Mouse (Mus musculus): ENCODE data around the gene Herpud1.

The Herpud1 gene

DNA sequence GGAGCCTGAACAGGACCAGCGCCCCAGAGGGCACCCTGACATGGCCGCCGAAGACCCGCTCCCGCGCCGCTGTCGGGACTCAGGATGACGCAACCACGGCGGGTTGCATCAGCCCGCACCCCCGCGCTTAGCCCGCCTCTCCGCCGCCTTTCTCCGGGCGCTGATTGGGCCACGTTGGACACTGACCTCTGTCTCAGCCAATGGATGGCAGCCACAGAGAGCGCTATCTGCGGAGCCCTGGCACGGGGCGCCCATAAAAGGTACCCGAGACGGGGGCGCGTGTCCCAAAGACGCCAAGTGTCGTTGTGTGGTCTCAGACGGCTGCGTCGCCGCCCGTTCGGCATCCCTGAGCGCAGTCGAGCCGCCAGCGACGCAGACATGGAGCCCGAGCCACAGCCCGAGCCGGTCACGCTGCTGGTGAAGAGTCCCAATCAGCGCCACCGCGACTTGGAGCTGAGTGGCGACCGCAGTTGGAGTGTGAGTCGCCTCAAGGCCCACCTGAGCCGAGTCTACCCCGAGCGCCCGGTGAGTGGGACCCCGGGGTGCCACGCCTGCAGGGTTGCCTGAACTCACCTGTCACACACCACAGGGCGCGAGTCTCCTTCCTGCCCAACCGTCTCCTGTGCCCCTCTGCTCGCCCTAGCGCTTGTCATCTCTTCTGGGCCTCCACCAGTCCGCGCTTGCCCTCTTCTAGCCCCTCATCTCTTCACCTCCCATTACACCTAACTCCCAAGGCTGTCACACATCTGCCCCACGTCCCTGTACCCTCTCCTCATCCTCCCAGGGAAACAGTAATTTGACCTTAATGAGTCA, at the start of gene Herpud1:
TSS of gene Herpud1 (plus strand) at position 225 of the 813 bp plus-strand sequence.
- peak; percentile 97 to 98 for DNase-seq (ENCODE audit: low spot score in 2 of 2)

DNA sequence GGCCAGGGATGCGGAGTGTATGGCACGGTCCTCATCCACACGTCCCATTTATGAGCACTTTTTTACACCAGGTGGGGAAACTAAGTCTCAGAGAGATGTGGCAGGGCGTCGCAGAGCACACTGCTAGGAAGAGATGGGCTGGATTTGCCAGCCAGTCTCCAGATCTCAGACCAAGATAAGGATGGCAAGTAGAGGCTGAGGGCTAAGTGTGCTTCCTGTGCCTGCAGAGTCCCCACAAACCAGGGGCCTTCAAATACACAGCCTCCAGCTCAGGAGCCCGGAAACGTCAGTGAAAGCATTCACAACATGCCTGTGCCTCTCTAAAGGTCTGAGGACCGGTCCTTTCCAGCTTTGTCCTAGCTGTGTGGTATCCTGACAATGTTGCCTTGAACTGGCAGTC, 48.7 kb upstream of the Herpud1 start:
- no peak for DNase-seq (ENCODE audit: low spot score in 2 of 2)

DNA sequence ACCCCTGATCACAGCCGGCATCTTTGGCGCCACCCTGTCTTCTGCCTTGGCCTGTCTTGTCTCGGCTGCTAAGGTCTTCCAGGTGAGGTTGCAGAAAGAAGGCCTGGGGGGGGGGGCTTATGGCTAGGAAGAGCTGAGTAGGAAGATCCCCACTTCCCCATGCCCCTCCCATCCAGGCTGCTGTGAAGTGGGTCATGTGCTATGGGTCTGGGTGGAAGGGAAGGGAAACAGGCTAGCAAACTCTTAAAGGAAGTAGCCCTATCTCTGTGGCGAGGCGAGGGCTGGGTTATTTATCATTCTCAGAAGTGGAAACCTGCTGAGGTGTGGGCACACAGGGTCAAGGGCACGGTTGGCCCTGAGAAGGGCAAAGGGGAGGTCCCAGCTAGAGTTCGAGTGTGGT, 45.4 kb upstream of the Herpud1 start:
- no peak for DNase-seq (ENCODE audit: low spot score in 2 of 2)

DNA sequence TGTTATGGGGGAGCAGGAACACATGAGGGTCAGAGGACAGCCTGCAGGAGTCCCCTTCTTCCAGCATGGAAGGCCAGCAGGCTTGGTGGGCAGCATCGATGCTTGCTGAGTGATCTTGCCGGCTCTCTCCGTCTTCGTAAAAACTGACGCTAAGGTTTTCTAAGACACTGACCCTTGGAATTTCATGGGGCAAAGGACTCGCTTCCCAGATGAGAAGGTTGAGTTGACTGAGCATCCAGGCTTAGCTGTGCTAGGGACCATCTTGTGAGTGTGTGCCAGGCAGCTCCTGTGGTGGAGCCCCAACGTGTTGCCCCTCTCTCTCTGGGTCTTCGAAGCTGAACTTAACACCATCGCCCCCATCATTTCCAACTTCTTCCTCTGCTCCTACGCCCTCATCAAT, 43.5 kb upstream of the Herpud1 start:
- DNase-seq (ENCODE audit: low spot score in 2 of 2): no peak

DNA sequence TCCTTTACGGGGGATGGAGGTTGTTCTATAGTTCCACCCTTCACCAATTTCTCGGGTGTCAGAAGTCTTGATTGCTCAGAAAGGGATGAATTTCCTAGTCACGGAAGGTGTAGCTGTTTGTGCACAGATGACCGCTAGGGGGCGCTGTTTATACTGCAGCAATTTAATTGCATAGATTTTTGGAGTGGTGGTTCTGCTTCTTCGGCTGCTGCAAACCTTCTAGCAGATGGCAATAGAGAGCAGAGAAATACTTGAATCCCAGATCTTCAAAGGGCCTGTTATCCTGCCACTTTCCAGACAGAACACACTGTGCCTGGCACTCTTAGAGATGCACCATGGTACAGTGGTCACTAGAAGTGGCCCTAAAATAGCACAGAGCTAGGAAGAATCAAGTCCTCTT, 42.9 kb upstream of the Herpud1 start:
- DNase-seq (ENCODE audit: low spot score in 2 of 2): peak; percentile 64 to 84

DNA sequence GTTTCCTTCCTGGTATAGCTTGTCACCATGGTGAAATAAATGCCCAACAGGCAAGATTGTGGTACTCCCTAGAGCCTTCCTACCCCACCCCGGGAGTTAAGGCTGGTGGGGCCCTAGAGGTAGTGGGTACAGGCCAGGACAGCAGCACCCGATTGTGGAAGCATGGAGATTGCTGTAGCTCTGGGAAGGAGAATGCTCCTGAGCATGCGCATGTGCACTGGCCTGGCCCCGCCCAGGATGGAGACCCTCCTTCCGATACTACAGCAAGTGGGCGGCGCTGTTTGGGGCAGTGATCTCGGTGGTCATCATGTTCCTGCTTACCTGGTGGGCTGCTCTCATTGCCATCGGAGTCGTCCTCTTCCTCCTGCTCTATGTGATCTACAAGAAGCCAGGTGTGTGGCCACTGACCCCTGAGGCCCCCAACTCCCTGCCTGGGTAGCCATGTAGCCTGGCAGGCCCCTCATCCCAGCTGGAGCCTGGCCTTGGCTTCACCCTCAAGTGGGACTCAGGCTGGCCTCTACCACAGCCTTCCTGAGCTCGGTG, 42.4 kb upstream of the Herpud1 start:
- no peak for DNase-seq (ENCODE audit: low spot score in 2 of 2)

DNA sequence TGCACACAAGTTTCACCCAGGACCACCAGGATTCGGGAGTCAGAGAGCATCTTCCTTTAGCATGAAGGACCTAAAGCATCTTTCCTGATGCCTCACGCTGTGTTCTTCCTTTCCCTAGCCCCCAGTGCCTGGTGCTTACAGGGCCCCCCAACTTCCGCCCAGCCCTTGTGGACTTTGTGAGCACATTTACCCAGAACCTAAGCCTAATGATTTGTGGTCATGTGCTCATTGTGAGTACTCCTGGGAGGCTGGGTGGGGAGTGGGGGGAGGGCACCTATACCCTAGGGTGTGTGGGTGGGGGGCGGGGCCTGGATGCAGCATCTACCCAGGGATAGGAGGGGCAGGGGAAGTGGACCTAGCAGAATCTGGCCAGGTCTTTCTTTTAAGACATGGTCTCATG, 40.6 kb upstream of the Herpud1 start:
- no peak for DNase-seq (ENCODE audit: low spot score in 2 of 2)

DNA sequence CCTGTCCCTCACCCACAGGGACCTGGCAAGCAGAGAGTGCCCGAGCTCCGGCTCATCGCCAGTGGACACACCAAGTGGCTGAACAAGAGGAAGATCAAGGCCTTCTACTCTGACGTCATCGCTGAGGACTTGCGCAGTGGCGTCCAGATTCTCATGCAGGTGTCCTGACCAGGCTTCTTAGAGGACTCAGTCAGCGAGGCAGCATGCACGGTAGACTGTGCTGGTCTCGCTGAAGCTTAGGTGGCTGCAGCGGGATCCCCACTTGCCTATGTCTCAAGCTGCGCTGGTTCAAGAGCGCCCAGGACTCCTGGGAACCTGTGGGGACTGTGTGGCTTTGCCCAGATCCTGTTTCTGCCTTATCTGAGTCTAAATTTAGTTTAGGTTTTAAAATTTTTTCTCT, 40.0 kb upstream of the Herpud1 start:
- no peak for DNase-seq (ENCODE audit: low spot score in 2 of 2)

DNA sequence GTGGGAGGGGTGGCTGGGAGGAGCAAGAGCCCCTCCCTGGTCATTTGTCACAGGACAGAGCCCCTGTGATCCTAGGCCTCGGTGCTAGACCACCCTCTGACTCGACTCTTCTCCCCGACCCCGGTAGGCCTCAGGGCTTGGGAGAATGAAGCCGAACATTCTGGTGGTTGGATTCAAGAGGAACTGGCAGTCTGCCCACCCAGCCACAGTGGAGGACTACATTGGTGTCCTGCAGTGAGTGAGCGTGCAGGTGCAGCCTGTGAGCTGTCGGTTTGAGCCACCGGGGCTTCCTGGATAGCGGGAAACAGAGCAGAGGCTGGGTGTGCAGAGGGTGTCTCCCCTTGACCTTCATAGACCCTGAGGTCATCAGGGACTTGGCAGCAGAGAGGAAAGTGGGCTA, 37.8 kb upstream of the Herpud1 start:
- DNase-seq (ENCODE audit: low spot score in 2 of 2): no peak

DNA sequence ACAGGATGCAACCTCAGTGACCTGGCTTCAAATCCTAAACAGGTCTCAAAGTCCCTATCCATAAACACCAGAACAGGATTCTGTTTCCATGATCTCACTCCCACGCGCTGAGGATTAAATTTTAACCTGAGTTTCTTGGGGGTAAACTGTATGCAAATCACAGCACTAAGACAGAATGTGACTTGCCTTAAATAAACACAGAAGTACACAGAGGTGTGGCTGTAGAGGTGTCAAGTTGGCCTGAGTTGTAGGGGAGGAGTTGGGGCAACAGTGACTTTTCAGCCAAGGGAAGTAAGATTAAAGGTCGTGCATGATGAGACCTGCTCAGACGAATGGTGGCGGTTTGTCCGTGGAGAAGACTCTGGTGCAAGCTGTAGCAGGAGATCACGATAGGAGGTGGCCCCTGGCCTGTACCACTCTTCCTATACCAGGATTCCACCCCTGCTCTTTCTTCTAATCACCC, 32.1 kb upstream of the Herpud1 start:
- no peak for DNase-seq (ENCODE audit: low spot score in 2 of 2)

DNA sequence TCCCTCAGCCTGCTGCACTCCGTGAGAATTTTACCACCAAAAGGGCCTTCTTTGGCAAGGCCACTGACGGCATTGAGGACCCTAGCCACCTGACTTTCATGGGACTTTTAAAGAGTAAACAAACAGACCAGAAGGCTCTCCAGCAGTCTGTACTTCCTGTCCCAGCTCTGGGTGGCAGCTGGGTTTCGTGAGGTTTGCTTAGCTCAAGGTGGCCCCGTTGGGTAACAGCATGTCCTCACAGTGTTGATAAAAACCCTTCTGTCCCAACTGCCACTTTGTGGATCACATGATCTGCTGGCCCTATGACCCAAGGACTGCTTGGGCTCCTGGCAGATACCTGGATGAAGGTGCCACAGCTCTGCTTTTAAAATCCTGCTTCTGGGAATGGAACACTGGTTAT, 31.7 kb upstream of the Herpud1 start:
- DNase-seq (ENCODE audit: low spot score in 2 of 2): no peak

DNA sequence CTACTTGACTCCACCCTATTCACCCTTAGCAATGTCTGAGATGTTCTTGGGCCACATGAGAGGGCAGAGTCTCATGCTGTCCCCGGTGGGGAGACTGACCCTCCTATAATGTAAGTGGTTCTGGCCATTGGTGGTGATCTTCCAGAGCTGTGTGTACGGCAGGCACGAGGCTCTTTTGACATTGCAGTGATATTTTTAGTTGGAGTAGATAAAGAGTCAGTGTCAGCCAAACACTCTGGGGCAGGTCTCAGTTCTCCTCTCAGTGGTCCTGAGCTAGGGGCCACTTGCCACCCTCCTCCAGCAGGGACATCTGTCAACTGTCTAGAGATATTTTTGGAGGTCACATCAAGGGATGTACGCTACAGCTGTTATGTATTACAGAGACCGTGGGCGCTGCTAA, 29.0 kb upstream of the Herpud1 start:
- no peak for DNase-seq (ENCODE audit: low spot score in 2 of 2)

DNA sequence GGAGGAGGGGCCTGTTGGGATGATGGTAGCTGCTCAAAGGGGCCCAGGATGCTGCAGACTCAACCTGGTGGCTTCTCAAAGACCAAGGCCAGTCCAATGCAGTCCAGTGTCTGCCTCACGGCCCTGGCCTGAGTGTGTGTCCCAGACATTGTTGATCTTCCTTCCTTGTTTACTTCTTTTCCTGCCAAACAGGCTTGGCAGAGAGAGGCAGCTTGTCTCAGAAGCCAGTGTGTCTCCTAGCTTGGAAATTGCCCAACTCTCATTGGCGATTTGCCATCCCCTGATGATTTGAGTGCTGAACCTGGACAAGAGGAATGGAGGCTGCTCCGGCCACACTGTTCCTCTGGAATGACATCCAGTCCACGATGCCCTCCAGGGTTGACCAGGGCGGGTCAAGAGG, 27.7 kb upstream of the Herpud1 start:
- peak; percentile 77 to 78 for DNase-seq (ENCODE audit: low spot score in 2 of 2)

DNA sequence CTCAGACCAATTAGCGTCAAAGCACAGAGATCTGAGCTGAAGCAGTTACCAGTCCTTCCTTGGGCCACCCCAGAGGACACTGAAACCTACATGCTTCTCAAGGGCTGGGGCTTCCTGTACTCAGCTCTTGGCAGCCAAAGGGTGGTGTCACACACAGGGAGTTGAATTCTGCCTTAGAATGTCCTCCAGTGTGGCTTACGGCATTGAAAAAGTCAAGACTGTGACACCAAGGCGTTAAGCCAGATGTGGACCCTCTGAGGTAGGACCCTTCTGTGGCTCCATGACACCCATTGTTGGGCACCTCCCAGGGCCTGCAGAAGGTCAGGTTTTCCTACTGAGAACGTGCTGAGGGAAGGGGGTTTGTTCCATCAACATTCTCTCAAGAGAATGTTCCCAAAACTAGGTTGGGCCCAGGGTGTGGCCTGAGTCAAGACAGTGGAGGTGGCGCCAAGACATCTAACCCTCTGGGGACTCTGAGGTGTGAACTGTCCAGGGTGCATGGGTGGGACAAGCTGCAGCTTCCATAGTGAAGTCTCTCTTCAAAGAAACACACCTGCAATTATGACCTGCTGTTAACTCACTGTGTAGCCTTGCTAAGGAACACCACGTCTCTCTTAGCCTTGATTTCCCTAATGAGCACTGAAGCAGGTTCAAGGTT, 24.3 kb upstream of the Herpud1 start:
- no peak for DNase-seq (ENCODE audit: low spot score in 2 of 2)

DNA sequence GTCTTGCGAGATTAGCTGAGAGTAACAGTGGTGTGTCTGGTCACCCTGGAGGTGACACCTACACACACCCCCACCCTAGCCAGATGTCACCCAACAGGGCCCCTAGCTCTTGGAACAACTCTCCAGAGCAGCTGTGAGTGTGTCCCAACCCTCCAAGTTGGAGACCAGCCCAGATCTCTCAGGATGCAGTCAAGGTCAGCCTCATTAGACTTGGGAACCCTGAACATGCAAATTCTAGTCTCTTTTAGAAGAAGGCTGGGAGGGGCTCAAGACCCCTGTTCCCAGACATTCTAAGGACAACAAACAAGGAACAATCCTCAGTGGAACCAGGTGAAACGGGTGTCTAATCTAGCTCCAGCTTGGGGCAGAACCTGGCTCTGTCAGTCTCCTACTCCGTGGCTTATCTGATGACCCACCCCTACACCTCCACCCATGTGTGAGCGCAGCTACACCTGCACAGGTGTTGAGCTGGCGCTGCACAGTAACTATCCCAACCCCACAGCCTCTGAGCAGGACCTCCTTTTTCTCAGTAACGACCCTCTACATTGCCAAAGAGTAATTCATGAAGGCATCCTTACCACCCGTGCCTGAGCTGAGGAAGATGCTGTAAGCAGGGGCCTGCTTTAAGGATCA, 23.5 kb upstream of the Herpud1 start:
- peak in 1 of 2 experiments; percentile 52 for DNase-seq (ENCODE audit: low spot score in 2 of 2)

DNA sequence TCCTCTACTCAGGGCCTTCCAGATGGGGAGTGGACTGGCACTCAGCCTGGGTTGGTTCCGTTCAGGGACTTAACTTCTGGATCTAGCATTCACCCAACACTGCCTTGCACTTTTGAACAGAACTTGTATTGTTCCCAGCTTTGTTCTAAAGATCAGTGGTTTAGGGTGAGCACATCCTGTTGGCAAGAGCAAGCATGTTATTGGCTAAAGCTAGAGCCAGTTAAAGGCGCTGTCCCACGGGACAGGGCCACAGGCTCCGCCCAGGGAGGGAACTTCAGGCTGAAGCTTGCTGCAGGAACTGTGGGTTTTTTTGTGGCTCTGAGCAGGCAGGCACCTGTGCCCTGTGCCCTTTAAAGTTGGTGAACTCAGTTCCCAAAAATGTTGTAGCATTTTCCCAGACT, 22.9 kb upstream of the Herpud1 start:
- peak in 1 of 2 experiments; percentile 58 for DNase-seq (ENCODE audit: low spot score in 2 of 2)

DNA sequence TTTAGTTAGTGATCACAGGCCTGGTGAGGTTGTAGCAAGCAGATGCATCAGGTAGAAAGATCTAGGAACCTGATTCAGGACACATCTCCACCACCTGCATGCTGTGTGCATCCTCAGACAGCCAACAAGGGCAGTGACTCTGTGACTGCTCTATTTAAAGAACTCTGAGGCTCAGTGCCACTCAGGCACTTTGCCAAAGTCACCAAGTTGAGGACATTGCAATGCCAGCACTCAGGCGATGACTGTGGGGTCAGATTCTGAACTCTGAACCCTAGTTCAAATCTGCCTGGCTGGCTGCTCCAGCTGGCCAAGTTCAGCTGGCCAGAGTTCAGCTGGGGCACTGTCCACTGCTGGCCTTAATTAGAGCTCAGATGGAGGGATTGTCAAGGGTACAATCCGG, 22.3 kb upstream of the Herpud1 start:
- DNase-seq (ENCODE audit: low spot score in 2 of 2): no peak

DNA sequence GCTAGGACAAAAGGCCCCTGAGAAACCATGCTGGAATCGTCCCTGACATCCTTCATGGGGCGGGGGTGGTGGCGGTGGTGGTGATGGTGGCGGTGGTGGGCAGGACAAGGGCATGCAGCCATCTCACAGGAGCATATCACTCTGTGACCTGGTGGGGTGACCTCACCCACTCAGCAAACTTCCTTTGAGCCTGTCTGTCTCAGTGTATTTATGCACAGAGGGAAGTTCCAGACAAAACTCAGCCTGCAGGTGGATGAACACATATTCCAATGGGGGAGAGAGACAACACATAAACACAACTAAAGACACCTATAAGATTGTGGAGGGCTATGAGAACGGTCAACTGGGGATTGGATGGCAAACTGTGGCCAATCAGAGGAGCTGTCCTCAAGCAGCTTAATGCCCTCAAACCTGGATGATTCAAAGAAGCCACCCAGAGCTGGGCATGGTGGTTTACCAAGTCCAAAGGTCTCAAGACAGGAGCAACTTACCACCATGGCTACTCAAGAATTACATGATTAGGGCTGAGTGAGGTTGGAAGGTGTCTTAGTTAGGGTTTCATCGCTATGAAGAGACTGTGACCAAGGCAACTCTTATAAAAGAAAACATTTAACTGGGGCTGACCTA, 21.4 kb upstream of the Herpud1 start:
- no peak for DNase-seq (ENCODE audit: low spot score in 2 of 2)

DNA sequence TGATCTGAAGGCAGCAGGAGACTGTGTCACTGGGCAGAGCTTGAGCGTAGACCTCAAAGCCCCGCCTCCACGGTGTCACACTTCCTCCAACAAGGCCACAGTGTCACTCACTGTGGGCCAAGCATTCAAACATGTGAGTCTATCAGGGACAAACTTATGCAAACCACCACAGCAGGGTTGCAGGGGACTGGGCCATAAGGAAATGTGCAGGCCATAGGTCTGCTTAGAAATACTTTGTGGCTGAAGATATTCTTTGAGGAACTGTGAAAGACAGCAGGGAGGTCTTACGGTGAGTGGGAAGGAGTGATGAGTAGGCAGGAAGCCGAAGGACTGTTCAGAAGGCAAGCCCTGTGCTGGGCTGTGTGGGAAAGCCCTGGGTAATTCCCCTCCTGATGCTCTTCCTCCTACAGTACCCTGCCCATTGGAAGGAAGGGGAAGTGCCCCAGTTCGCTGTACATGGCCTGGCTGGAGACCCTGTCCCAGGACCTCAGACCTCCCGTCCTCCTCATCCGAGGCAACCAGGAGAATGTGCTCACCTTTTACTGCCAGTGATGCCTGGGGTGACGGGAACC, 20.7 kb upstream of the Herpud1 start:
- no peak for DNase-seq (ENCODE audit: low spot score in 2 of 2)

DNA sequence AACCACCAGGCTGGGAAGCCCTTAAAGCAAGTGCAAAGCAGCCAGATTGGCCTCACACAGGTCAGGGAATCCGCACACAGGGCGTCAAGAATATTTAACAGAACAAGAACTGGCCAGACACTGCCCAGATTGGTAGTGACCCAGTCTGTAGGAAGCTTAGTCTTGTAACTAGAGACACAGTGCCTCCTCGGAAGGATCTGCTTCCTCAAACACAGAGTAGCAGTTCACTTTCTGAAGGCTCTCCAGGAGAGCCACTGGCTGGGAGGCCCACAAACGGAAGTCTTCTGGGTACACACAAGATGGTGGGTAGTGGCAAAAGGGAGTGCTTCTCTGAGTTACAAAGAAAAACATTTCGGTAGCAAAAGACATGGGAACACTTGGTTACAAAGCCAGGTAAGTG, 15.4 kb upstream of the Herpud1 start:
- DNase-seq (ENCODE audit: low spot score in 2 of 2): no peak

DNA sequence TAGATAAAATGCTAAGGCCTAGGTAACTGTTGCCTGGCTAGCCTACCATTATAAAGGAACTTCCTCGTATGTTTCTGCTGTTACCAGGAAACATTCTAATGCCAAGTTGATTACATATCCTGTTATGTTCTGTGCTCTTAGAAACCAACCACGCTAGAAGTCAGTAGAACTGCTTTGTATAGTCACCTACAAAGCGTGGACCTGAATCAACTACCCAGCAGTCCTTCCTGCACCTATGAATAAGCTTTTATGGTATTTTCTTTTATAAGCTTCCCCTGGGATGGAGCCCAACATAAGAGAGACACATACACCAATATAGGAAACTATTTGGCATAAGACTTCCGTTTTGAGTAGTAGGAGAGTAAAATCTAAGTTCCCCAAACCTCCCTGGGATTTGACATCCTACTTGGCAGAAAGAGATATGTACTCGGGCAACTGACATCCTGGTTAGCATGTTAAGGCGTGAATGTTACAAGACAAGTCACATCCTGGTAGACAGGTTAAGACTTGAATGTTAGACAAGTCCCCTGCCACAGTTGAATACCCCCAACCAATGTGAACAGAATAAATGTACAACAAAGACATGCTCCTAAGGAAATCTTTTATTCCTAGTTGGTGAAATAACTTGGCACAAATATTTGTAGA, 13.2 kb upstream of the Herpud1 start:
- no peak for DNase-seq (ENCODE audit: low spot score in 2 of 2)
